Mouse (Mus musculus): ENCODE results near the gene Ccdc182.
A peak's percentile ranks its signal among the peaks of the same experiment; 100 is the strongest.

Gene Ccdc182

GRCm38 (mm10) chr11:88281428-88282119, 12.3 kb upstream of the Ccdc182 start:
- no peak for DNase-seq

- DNase-seq, result no peak
Measured at GRCm38 (mm10) chr11:88282516-88282915, 11.3 kb upstream of the Ccdc182 start.

- DNase-seq, result no peak
Measured at GRCm38 (mm10) chr11:88286019-88286418, 7.8 kb upstream of the Ccdc182 start.

- DNase-seq, result peak; percentile 45 to 51
Measured at GRCm38 (mm10) chr11:88288400-88288799, 5.5 kb upstream of the Ccdc182 start.

- no peak for DNase-seq
Measured at GRCm38 (mm10) chr11:88288805-88289340, 5.0 kb upstream of the Ccdc182 start.

- no peak for DNase-seq
Measured at GRCm38 (mm10) chr11:88291245-88291644, 2.6 kb upstream of the Ccdc182 start.

- peak; percentile 45 for DNase-seq
Measured at GRCm38 (mm10) chr11:88291688-88292087, 2.2 kb upstream of the Ccdc182 start.

- no peak for DNase-seq
Measured at GRCm38 (mm10) chr11:88294394-88294710, 494 bp downstream of the Ccdc182 start.

- no peak for DNase-seq
Measured at GRCm38 (mm10) chr11:88295298-88295697, 1.4 kb downstream of the Ccdc182 start.

GRCm38 (mm10) chr11:88297526-88297925, 3.7 kb downstream of the Ccdc182 start:
- no peak for DNase-seq

GRCm38 (mm10) chr11:88299345-88299744, 5.5 kb downstream of the Ccdc182 start:
- DNase-seq, result no peak

GRCm38 (mm10) chr11:88301619-88302018, 7.8 kb downstream of the Ccdc182 start:
- DNase-seq, result no peak

GRCm38 (mm10) chr11:88305759-88306158, 11.9 kb downstream of the Ccdc182 start:
- no peak for DNase-seq

GRCm38 (mm10) chr11:88307616-88308543, 14.0 kb downstream of the Ccdc182 start:
- DNase-seq, result no peak

GRCm38 (mm10) chr11:88309059-88309700, 15.3 kb downstream of the Ccdc182 start:
- DNase-seq, result no peak

GRCm38 (mm10) chr11:88310773-88311172, 16.9 kb downstream of the Ccdc182 start:
- DNase-seq, result peak; percentile 44

- no peak for DNase-seq
Measured at GRCm38 (mm10) chr11:88311606-88312005, 17.7 kb downstream of the Ccdc182 start.

GRCm38 (mm10) chr11:88313512-88313911, 19.7 kb downstream of the Ccdc182 start:
- DNase-seq, result no peak

- no peak for DNase-seq
Measured at GRCm38 (mm10) chr11:88314471-88314870, 20.6 kb downstream of the Ccdc182 start.

- no peak for DNase-seq
Measured at GRCm38 (mm10) chr11:88315393-88315792, 21.5 kb downstream of the Ccdc182 start.

GRCm38 (mm10) chr11:88318850-88319249, 25.0 kb downstream of the Ccdc182 start:
- no peak for DNase-seq

- peak in 1 of 2 experiments; percentile 24 for DNase-seq
Measured at GRCm38 (mm10) chr11:88327016-88327415, 33.2 kb downstream of the Ccdc182 start.

Data from cerebellum, postnatal 36 days (tissue).